Mouse (Mus musculus) liver, embryonic 14.5 days (tissue): Measurements from ENCODE around the gene Arfgef3. TPM values are rescaled to one million over a fixed set of nuclear protein-coding genes. Genes with fewer than 3 reads are reported as not detected.

Experiments used
- ATAC-seq: fragments of 200-750 bp; cut with Nextera tagmentation; 2 replicates; pipeline ENCODE4 v1.8.0; 2017; ENCODE audit warnings: moderate number of reproducible peaks, mild to moderate bottlenecking, moderate library complexity; ENCODE audit not compliant: insufficient read depth
- DNase-seq, 3 experiments: peaks; one replicate each; pipeline ENCODE4 v3.0.0-alpha.2; 2012 to 2013; ENCODE audit warnings: low read depth in 3 of 3, low spot score in 3 of 3
- H3K27ac ChIP-seq: fragments of 300-500 bp; sonication (generic); 2 replicates; pipeline ENCODE4 v1.5.1; 2014; ENCODE audit warnings: moderate library complexity, mild to moderate bottlenecking, control low read depth, inconsistent platforms
- H3K27me3 ChIP-seq: fragments of 300-500 bp; sonication (generic); 2 replicates; pipeline ENCODE4 v1.6.1; 2014; ENCODE audit warnings: mild to moderate bottlenecking, low read length, moderate library complexity; ENCODE audit not compliant: control insufficient read depth, insufficient read depth
- H3K36me3 ChIP-seq: fragments of 300-500 bp; sonication (generic); replicated peaks from 2 replicates; pipeline ENCODE4 v1.6.1; 2014; ENCODE audit warnings: low read depth; ENCODE audit not compliant: control insufficient read depth, insufficient read depth
- H3K4me1 ChIP-seq, 2 experiments: fragments of 200-500 bp in 1 of 2; fragments of 300-500 bp in 1 of 2; sonication (generic) in 1 of 2; replicated peaks; 2 replicates each; pipeline ENCODE4 v1.6.1; 2012 to 2014; ENCODE audit warnings: antibody characterized with exemption in 1 of 2, inconsistent platforms in 1 of 2, low read length in 1 of 2; ENCODE audit not compliant: control insufficient read depth in 2 of 2, insufficient read depth in 2 of 2
- H3K4me2 ChIP-seq: fragments of 300-500 bp; sonication (generic); 2 replicates; pipeline ENCODE4 v1.6.1; 2014; ENCODE audit warnings: low read depth, mild to moderate bottlenecking, control low read depth, moderate library complexity
- H3K4me3 ChIP-seq, 2 experiments: fragments of 200-500 bp in 1 of 2; fragments of 300-500 bp in 1 of 2; sonication (generic) in 1 of 2; 2 replicates each; pipeline ENCODE4 v1.5.1; 2012 to 2014; ENCODE audit warnings: low read depth in 2 of 2, low read length in 2 of 2, mild to moderate bottlenecking in 2 of 2, control low read depth in 1 of 2, inconsistent platforms in 1 of 2, moderate library complexity in 1 of 2; ENCODE audit not compliant: insufficient read depth in 1 of 2
- H3K9ac ChIP-seq: fragments of 300-500 bp; sonication (generic); replicated peaks from 2 replicates; pipeline ENCODE4 v1.6.1; 2014; ENCODE audit warnings: mild to moderate bottlenecking, control low read depth, moderate library complexity
- H3K9me3 ChIP-seq: fragments of 300-500 bp; sonication (generic); 2 replicates; pipeline ENCODE4 v1.6.1; 2016; ENCODE audit warnings: low read length, mixed read lengths; ENCODE audit not compliant: control insufficient read depth
- CTCF ChIP-seq: IDR thresholded peaks from 2 replicates; pipeline ENCODE4 v1.5.1; 2016; ENCODE audit warnings: antibody characterized with exemption, low read depth, control low read depth
- EP300 ChIP-seq: IDR thresholded peaks from 2 replicates; pipeline ENCODE4 v1.6.1; 2016; ENCODE audit warnings: antibody characterized with exemption, low read depth
- WGBS: fragments of 180-500 bp; shearing (Covaris S2); extraction: QIAGEN DNeasy Blood & Tissue Kit; methylation state at CpG from one replicate; pipeline ENCODE4 v1.1.7; 2014; ENCODE audit not compliant: insufficient replicate concordance; 5-methylcytosine and 5-hydroxymethylcytosine counted together
- polyA plus RNA-seq, 2 experiments: library from polyadenylated mRNA; depleted of rRNA in 1 of 2; stranded (reverse) in 1 of 2; unstranded in 1 of 2; fragments of >200 nt; fragmentation: Nextera tagmentation in 1 of 2; extraction: Ambion mirVana in 1 of 2; gene quantifications; 2 replicates each; pipeline versions ENCODE4 v1.2.1 to v1.2.3; 2012 to 2014

Arfgef3 gene
- polyA plus RNA-seq, 2 experiments = under 0.01 to 0.01 TPM

- ATAC-seq (no peak), DNase-seq (no peak)
- Histone ChIP-seq H3K4me3 (no peak overlapping the region), H3K9ac (no peak overlapping the region), H3K4me1 (no peaks in the 10 kb centered on the region; a peak in 1 of 4 replicates), H3K27ac (no peak overlapping the region), H3K36me3 (no peaks in the 10 kb centered on the region), H3K9me3 (no peaks in the 10 kb centered on the region), H3K27me3 (no peaks in the 10 kb centered on the region), H3K4me2 (no peak overlapping the region)
- TF ChIP-seq EP300 (no peak), CTCF (no peak)
- whole genome bisulfite sequencing = 61% methylated on average over 10 of the region's 10 CpGs
Observed at GRCm38 (mm10) chr10:18646035-18646434, 97.7 kb downstream of the Arfgef3 start.

- Histone ChIP-seq H3K4me3 (no peak overlapping the region), H3K9me3 (no peaks in the 10 kb centered on the region), H3K4me1 (no peaks in the 10 kb centered on the region; a peak in 1 of 4 replicates), H3K36me3 (no peaks in the 10 kb centered on the region), H3K9ac (no peak overlapping the region), H3K27me3 (no peaks in the 10 kb centered on the region), H3K4me2 (no peak overlapping the region), H3K27ac (no peak overlapping the region)
- DNase-seq (no peak), ATAC-seq (no peak)
- WGBS = 60% methylated on average over 1 of the region's 1 CpGs
- TF ChIP-seq CTCF (no peak), EP300 (no peak)
Observed at GRCm38 (mm10) chr10:18644346-18644745, 99.4 kb downstream of the Arfgef3 start.

GRCm38 (mm10) chr10:18643506-18643905 lies 100.2 kb downstream of the Arfgef3 start:
- no peaks in the 10 kb centered on the region for H3K36me3 ChIP-seq
- H3K9me3 ChIP-seq = no peaks in the 10 kb centered on the region
- H3K4me1 ChIP-seq = no peaks in the 10 kb centered on the region; a peak in 1 of 4 replicates
- DNase-seq = no peak
- no peak overlapping the region for H3K4me3 ChIP-seq
- no peak overlapping the region for H3K9ac ChIP-seq
- no peaks in the 10 kb centered on the region for H3K27me3 ChIP-seq
- no peak overlapping the region for H3K27ac ChIP-seq
- TF ChIP-seq EP300 = no peak
- TF ChIP-seq CTCF = no peak
- no peak overlapping the region for H3K4me2 ChIP-seq
- 59% methylated on average over 3 of the region's 3 CpGs for WGBS
- no peak for ATAC-seq

- Histone ChIP-seq H3K27me3 (no peaks in the 10 kb centered on the region), H3K36me3 (no peaks in the 10 kb centered on the region), H3K4me3 (no peak overlapping the region), H3K9me3 (no peaks in the 10 kb centered on the region), H3K4me1 (no peaks in the 10 kb centered on the region; a peak in 1 of 4 replicates), H3K9ac (no peak overlapping the region), H3K4me2 (no peak overlapping the region), H3K27ac (no peak overlapping the region)
- ATAC-seq = no peak
- WGBS = 58% methylated on average over 5 of the region's 5 CpGs
- TF ChIP-seq EP300 (no peak), CTCF (no peak)
- DNase-seq = no peak
Observed at GRCm38 (mm10) chr10:18642854-18643253, 100.9 kb downstream of the Arfgef3 start.

DNA sequence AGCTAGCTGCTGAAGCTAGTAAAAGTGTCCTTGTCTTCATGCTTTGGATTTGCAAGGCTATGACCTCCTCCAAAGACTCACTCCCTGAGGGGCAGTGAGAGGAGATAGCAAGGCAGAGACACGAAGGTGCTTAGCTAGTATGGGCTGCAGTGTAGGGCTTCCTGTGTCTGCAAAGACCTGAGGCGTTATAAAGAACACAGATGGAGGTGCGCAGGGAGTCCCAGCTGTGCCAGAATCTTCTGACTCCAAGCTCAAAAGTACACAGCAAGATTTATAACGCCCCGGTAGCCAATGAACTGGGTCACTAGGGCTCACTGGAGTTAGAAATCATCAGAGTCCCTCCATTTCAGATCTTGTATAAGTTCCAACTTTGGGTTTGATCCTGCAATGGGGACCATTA lies 103.2 kb downstream of the Arfgef3 start:
- TF ChIP-seq EP300 (no peak), CTCF (no peak)
- WGBS = 62% methylated on average over 5 of the region's 5 CpGs
- Histone ChIP-seq H3K27me3 (no peaks in the 10 kb centered on the region), H3K9me3 (no peaks in the 10 kb centered on the region), H3K4me1 (no peaks in the 10 kb centered on the region; a peak in 1 of 4 replicates), H3K9ac (no peak overlapping the region), H3K4me2 (no peak overlapping the region), H3K36me3 (no peaks in the 10 kb centered on the region), H3K4me3 (no peak overlapping the region), H3K27ac (no peak overlapping the region)
- ATAC-seq = no peak
- DNase-seq = no peak
